Mouse (Mus musculus) neural tube, embryonic 15.5 days (tissue): ENCODE data around the gene Slc16a13. TPM values are rescaled to one million over a fixed set of nuclear protein-coding genes. Genes with fewer than 3 reads are reported as not detected.

Experiments used
- ATAC-seq: fragments of 200-750 bp; cut with Nextera tagmentation; 2 replicates; pipeline ENCODE4 v1.8.0; 2017; ENCODE audit warnings: mild to moderate bottlenecking, moderate TSS enrichment, moderate library complexity; ENCODE audit not compliant: low FRiP score
- H3K27ac ChIP-seq: fragments of 300-500 bp; sonication (generic); replicated peaks from 2 replicates; pipeline ENCODE4 v1.5.1; 2015; ENCODE audit warnings: mild to moderate bottlenecking, inconsistent platforms
- H3K27me3 ChIP-seq: fragments of 300-500 bp; sonication (generic); replicated peaks from 2 replicates; pipeline ENCODE4 v1.6.1; 2015; ENCODE audit warnings: inconsistent platforms
- H3K36me3 ChIP-seq: fragments of 300-500 bp; sonication (generic); 2 replicates; pipeline ENCODE4 v1.6.1; 2015; ENCODE audit warnings: inconsistent platforms
- H3K4me1 ChIP-seq: fragments of 300-500 bp; sonication (generic); 2 replicates; pipeline ENCODE4 v1.6.1; 2015; ENCODE audit warnings: inconsistent platforms
- H3K4me2 ChIP-seq: fragments of 300-500 bp; sonication (generic); 2 replicates; pipeline ENCODE4 v1.6.1; 2015; ENCODE audit warnings: inconsistent platforms, mild to moderate bottlenecking, moderate library complexity
- H3K4me3 ChIP-seq: fragments of 300-500 bp; sonication (generic); replicated peaks from 2 replicates; pipeline ENCODE4 v1.5.1; 2015; ENCODE audit warnings: mild to moderate bottlenecking, inconsistent platforms
- H3K9ac ChIP-seq: fragments of 300-500 bp; sonication (generic); replicated peaks from 2 replicates; pipeline ENCODE4 v1.6.1; 2015; ENCODE audit warnings: mild to moderate bottlenecking, inconsistent platforms
- H3K9me3 ChIP-seq: fragments of 300-500 bp; sonication (generic); replicated peaks from 2 replicates; pipeline ENCODE4 v1.6.1; 2016; ENCODE audit warnings: inconsistent platforms
- WGBS: fragments of 180-500 bp; shearing (Covaris S2); methylation state at CpG from one replicate; pipeline ENCODE4 v1.1.7; 2015; ENCODE audit warnings: mixed read lengths; 5-methylcytosine and 5-hydroxymethylcytosine counted together
- polyA plus RNA-seq: library from polyadenylated mRNA; unstranded; fragments of >200 nt; fragmentation: Nextera tagmentation; extraction: Ambion mirVana; gene quantifications from 2 replicates; pipeline ENCODE4 v1.2.1, GENCODE M21; 2015

Slc16a13 gene
- polyA plus RNA-seq, 1 experiment from 2014 or later: 12.4 TPM

DNA sequence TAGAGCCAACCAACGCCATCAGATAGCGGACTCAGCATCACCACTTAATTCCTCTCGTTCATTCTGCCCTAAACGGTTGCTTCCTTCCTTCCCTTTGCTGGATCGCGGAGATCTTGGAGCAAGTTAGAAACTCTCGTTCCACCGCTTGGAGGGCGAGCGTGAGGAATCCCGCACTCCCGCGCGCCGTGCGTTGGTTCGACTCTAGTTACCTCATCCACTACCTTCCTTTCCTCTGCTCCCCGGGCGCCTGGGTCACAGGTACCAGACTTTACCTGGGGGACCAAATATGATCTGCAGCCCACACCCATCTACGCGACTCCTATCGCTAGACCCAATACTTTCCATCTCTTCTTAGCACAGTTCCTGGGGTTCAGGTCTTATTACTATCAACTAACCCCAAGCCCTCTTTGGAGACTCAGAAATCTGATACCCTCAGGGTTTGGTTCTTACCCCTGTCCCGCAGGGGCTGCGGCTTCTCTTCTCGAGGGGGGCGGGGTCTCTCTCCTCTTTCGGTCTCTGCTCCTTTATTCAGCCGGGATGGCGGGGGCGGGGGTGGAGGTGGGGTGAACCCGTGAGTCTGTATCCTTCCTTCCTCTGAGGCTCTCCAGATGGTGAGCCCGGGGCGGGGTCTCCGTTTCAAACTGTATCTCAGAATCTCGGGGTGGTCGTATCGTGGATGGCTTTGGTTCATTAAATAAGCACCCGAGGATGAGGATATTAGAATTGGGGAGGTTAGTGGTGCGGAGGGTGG, 8.6 kb upstream of the Slc16a13 start, which contains the start of gene Bcl6b:
Gene Bcl6b, minus strand, starts transcription at position 539 of the 751 bp plus-strand sequence.
- ATAC-seq: no peak
- H3K4me1 ChIP-seq: peaks cover 42% of the 10 kb centered on the region
- no peaks in the 10 kb centered on the region for H3K9me3 ChIP-seq
- peak within 1 kb of the TSS; percentile 46; the same call in 1 of the 2 replicates for H3K27ac ChIP-seq
- H3K9ac ChIP-seq: peak within 1 kb of the TSS; percentile 23; the same call in 1 of the 2 replicates
- H3K4me3 ChIP-seq: peak within 1 kb of the TSS; percentile 29
- peaks cover 70% of the 10 kb centered on the region for H3K27me3 ChIP-seq
- 2% methylated on average over 39 of the region's 39 CpGs for WGBS
- H3K4me2 ChIP-seq: peak within 1 kb of the TSS; percentile 63
- H3K36me3 ChIP-seq: peaks cover under 1% of the 10 kb centered on the region; the same call in 1 of the 2 replicates

DNA sequence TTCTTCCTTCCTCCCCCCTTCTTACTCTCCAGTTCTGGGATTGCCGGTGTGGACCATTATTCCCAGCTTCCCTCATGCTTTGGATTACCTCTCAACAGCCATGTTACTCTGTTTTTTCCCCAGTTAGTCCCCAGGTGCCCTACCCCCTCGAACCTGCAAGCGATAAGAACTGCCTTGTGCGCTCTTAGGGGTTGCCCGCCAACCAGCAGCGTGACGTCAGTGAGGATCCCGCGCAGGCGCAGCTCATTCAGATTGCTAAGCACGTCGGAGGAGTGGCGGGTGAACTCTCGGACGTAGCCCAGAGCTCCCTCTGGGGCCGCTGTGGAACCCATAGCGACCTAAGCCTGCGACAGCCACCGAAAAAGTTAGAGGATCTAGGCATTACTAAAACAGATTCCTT, 8.0 kb upstream of the Slc16a13 start:
- H3K9me3 ChIP-seq: no peaks in the 10 kb centered on the region
- no peaks in the 10 kb centered on the region for H3K36me3 ChIP-seq
- H3K4me2 ChIP-seq: peak overlapping the region; percentile 63
- peaks cover 74% of the 10 kb centered on the region for H3K27me3 ChIP-seq
- H3K4me1 ChIP-seq: peaks cover 39% of the 10 kb centered on the region
- under 1% methylated on average over 19 of the region's 19 CpGs for WGBS
- H3K4me3 ChIP-seq: peak overlapping the region; percentile 29
- H3K27ac ChIP-seq: peak overlapping the region; percentile 46; the same call in 1 of the 2 replicates
- H3K9ac ChIP-seq: peak overlapping the region; percentile 23; the same call in 1 of the 2 replicates
- ATAC-seq: no peak

DNA sequence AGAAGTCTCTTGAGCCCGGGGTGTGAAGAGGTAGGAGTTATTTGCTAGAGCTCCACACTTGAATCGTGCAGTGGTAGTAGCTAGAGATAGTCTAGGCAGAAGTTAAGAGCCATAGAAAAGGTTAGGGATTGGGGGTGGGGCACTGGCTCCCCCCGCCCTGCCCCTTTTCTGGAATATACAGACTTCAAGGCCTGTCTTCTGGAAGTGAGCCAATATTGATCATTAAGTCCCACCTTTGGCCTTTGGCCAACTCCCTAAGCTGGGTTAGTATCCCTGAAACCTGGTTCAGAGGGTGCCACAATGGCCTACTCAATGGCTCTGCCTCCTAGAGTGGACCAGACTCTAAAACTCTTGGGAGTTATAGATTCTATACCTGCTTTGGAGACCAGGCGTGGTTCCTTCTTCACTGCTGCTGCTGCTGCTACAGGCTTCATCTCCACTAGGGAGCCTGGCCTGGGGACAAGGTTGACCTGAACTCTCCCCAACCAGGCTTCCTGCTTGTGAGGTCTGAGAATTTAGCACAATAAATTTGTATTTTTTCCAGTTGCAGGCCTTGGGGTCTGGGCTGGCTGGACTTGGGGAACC, 6.9 kb upstream of the Slc16a13 start:
- Histone ChIP-seq H3K27me3 (peaks cover 74% of the 10 kb centered on the region), H3K4me2 (peak overlapping the region; percentile 63), H3K4me3 (0 out of 2 replicates have a peak overlapping the region, but pooled peaks have one; percentile 29), H3K9ac (no peak overlapping the region), H3K27ac (no peak overlapping the region), H3K9me3 (no peaks in the 10 kb centered on the region), H3K4me1 (peaks cover 35% of the 10 kb centered on the region), H3K36me3 (no peaks in the 10 kb centered on the region)
- 90% methylated on average over 4 of the region's 4 CpGs for WGBS
- ATAC-seq: no peak

DNA sequence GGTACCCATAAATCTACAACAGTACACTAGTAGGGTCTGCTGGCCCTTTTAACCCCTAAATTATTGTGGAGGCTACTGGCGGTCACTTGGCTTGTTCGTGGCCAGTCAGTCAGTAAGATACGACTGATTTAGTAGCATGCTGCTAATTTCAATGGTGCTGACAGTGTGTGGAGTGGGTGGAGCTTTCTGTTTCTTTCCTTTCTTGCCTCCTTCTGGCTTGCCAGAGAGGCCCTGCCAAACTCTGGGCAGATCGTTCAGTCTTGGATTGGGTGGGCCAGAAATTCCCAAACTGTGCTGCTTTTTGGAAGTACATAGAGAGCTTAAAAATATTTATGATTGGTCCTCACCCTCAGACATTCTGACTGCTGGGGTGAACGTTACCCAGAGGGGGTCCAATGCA, 6.3 kb upstream of the Slc16a13 start:
- Histone ChIP-seq H3K9me3 (no peaks in the 10 kb centered on the region), H3K36me3 (no peaks in the 10 kb centered on the region), H3K27ac (0 out of 2 replicates have a peak overlapping the region, but pooled peaks have one; percentile 13), H3K9ac (0 out of 2 replicates have a peak overlapping the region, but pooled peaks have one; percentile 36), H3K4me2 (peak overlapping the region; percentile 63), H3K4me3 (peak overlapping the region; percentile 33), H3K27me3 (peaks cover 74% of the 10 kb centered on the region), H3K4me1 (peaks cover 39% of the 10 kb centered on the region)
- WGBS: 26% methylated on average over 5 of the region's 5 CpGs
- ATAC-seq: no peak

DNA sequence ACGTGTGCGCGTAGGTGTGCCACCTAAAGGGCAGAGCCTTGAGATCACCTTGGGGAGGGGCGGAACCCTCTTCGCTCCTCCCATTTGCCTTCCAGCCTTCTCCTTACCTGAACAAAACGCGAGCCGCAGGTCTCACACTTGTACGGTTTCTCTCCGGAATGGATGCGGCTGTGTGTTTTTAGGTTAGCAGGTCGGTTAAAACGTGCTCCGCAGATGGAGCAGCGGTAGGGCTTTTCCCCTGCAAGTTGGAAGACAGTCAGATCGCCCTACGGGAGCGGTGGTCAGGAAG, 5.7 kb upstream of the Slc16a13 start:
- Histone ChIP-seq H3K9ac (peak overlapping the region; percentile 36; the same call in 1 of the 2 replicates), H3K9me3 (no peaks in the 10 kb centered on the region), H3K4me1 (peaks cover 45% of the 10 kb centered on the region), H3K36me3 (no peaks in the 10 kb centered on the region), H3K4me3 (peak overlapping the region; percentile 33), H3K4me2 (peak overlapping the region; percentile 63), H3K27ac (peak overlapping the region; percentile 13; the same call in 1 of the 2 replicates), H3K27me3 (peaks cover 71% of the 10 kb centered on the region)
- no peak for ATAC-seq
- WGBS: 4% methylated on average over 18 of the region's 18 CpGs

DNA sequence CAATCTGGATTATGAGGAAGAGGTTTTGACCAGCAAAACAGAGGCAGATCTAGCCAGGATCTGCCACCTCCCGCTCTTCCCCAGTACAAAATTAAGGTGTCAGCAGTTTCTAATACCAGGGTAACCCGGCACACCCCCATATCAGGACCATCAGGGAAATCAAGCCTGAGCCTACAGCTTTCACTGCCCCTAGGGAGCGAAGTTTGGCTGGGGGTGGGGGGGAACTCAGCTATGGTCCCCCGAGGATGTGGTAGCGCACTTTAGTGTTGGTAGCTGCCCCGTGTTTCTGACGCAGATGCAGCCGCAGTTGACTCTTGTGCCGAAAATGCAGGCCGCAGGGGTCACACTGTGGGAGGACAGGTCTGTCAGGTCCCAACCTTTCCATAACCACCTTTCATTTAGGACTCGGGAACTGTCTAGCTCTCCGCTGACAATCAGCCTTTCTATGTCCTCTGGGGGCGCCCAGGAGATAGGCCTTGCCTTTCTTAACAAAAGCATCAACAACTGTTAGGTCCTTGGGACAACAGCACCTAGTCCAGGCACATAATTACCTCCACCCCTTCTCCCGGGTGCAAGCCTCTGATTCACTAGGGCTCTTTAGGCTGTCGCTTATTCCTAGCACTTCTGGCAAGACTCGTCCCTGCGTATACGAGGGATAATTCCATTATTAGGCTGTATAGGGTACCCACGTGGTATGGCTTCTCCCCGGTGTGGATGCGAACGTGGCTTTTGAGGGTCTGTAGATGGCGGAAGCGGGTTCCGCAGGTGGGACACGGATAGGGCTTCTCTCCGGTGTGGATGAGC, 5.1 kb upstream of the Slc16a13 start:
- Histone ChIP-seq H3K27ac (peak overlapping the region; percentile 13; the same call in 1 of the 2 replicates), H3K4me1 (peaks cover 47% of the 10 kb centered on the region), H3K27me3 (peaks cover 66% of the 10 kb centered on the region), H3K9ac (peak overlapping the region; percentile 36; the same call in 1 of the 2 replicates), H3K4me2 (peak overlapping the region; percentile 63), H3K4me3 (peak overlapping the region; percentile 33), H3K9me3 (no peaks in the 10 kb centered on the region), H3K36me3 (no peaks in the 10 kb centered on the region)
- WGBS: 19% methylated on average over 27 of the region's 27 CpGs
- ATAC-seq: peak; percentile 19; the same call in 1 of the 2 replicates

DNA sequence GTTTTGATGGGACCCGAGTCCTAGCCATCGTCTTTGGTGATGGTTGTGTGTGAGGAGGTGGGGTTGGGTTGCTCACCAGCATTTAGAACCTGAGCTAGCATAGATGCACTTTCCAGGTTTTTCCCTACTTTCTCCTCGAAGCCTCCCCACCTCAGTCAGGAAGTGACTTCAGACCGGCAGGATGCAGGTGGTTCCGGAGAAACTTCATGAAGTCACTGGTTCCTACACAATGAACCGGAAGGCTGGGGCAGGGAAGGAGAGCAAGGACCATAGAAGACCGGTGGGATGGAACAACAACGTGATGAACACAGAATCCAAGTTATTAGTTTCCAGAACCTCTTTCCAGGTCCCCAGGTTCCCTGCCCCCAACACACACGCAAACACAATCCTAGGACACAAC, 2.9 kb upstream of the Slc16a13 start:
- Histone ChIP-seq H3K36me3 (no peaks in the 10 kb centered on the region), H3K27ac (no peak overlapping the region), H3K27me3 (peaks cover 44% of the 10 kb centered on the region), H3K9ac (no peak overlapping the region), H3K4me1 (peaks cover 46% of the 10 kb centered on the region), H3K4me3 (no peak overlapping the region), H3K4me2 (no peak overlapping the region), H3K9me3 (no peaks in the 10 kb centered on the region)
- no peak for ATAC-seq
- WGBS: 87% methylated on average over 9 of the region's 9 CpGs

DNA sequence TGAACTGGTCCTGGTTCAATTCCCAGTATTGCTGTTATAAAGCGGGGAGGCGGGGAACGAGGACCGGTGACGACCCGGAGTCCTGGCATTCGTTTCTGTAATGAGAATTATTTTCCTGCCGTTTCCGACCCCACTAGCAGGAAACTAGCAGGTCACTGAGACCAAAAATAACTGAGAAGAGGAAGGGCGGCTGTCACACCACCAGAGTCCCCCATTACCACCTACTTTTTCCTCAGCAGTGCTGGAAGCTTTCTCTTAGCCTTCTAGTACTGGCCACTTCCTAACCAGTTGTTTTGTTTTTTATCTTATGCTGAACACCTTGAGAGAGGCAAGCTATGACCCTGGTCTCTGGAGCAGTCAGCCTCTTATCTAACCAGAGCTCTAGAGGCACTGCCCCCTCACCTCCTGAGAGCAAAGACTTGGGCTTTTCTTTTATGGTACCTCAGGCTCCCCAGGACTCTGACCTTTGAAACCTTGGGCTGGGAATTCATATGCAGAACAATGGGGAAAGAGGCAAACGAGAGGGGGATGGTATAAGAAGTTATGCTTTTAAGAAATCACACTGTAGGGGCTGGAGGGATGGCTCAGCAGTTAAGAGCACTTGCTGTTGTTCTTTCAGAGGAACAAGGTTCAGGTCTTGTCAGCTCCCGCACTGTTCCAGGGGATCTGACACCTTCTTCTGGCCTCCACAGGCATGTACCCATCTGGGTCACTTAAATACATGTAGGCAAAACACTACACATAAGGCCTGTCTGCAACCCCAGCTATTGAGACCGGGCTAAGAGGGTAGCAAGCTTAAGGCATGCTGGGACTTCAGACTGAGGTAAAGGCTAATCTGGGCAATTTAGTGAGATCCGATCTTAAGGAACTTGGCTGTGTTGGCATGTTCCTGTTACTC, 988 bp upstream of the Slc16a13 start:
- Histone ChIP-seq H3K9me3 (no peaks in the 10 kb centered on the region), H3K4me3 (peak overlapping the region; percentile 61), H3K27me3 (peaks cover 36% of the 10 kb centered on the region), H3K4me1 (peaks cover 51% of the 10 kb centered on the region), H3K27ac (peak overlapping the region; percentile 91), H3K36me3 (peaks cover 11% of the 10 kb centered on the region), H3K9ac (peak overlapping the region; percentile 73), H3K4me2 (peak overlapping the region; percentile 84)
- 7% methylated on average over 14 of the region's 14 CpGs for WGBS
- no peak for ATAC-seq

DNA sequence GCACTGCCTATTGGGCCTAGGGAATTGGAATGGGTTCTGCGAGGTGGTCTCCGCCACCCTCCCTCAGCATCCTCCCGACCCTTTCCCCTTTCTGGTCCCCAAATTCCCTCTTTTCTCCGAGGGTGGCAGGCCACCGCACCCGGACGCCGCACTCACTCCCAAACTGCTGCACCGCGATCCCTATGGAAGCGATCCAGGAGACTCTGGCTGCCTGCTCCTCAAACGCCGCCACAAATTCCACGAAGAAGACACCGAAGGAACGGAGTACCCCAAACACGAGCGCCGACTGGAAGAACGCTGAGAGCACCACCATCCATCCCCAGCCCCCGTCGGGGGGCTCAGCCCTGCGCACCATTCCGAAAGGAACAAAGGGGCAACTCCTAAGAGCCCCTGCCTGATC, 541 bp downstream of the Slc16a13 start:
- Histone ChIP-seq H3K4me3 (peak overlapping the region; percentile 61), H3K4me1 (peaks cover 41% of the 10 kb centered on the region), H3K4me2 (peak overlapping the region; percentile 84), H3K9ac (peak overlapping the region; percentile 73), H3K36me3 (peaks cover 20% of the 10 kb centered on the region), H3K27ac (peak overlapping the region; percentile 91), H3K27me3 (peaks cover 38% of the 10 kb centered on the region), H3K9me3 (no peaks in the 10 kb centered on the region)
- 0 out of 2 replicates have a peak, but pooled peaks have one; percentile 2 for ATAC-seq
- whole genome bisulfite sequencing: under 1% methylated on average over 24 of the region's 24 CpGs

DNA sequence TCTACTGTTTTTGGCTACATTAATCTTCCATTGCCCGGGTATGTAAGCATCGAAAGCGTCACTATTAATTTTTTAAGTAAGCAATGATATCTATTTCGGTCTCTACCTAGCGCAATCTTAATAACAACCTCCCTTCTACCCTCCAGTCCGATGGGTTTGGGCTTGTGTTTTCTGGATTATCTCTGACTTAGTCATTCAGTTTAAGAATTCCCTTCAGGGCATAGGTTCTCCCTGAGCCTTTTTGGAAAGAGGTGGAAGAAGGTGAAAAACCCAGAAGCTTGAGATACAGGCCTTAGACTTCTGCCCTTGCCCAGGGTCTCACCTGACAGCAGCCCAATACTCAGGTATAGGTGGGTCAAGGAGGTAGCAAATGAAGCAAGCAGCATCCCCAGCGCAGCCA, 991 bp downstream of the Slc16a13 start:
- Histone ChIP-seq H3K4me3 (peak overlapping the region; percentile 61), H3K27me3 (peaks cover 38% of the 10 kb centered on the region), H3K36me3 (peaks cover 20% of the 10 kb centered on the region), H3K9ac (peak overlapping the region; percentile 73), H3K27ac (peak overlapping the region; percentile 91), H3K4me2 (peak overlapping the region; percentile 84), H3K9me3 (no peaks in the 10 kb centered on the region), H3K4me1 (peaks cover 46% of the 10 kb centered on the region)
- WGBS: 60% methylated on average over 7 of the region's 7 CpGs
- no peak for ATAC-seq
